Mouse (Mus musculus) C2C12 (cell line): Measurements from ENCODE around the gene Klk10.

ENCODE experiments used
- CEBPB ChIP-seq: IDR thresholded peaks from one replicate; pipeline ENCODE4 v1.6.1; 2011; ENCODE audit warnings: low read depth, mild to moderate bottlenecking, control low read depth, moderate library complexity
- CTCF ChIP-seq: IDR thresholded peaks from one replicate; pipeline ENCODE4 v1.5.1; 2011; ENCODE audit not compliant: control insufficient read depth, insufficient read depth, insufficient read length
- FOSL1 ChIP-seq: IDR thresholded peaks from one replicate; pipeline ENCODE4 v1.8.0; 2011; ENCODE audit warnings: mild to moderate bottlenecking, low read length; ENCODE audit not compliant: poor library complexity, insufficient read depth, severe bottlenecking
- MAX ChIP-seq: IDR thresholded peaks from one replicate; pipeline ENCODE4 v1.6.1; 2011; ENCODE audit warnings: mild to moderate bottlenecking, control low read depth
- MYOD1 ChIP-seq: IDR thresholded peaks from one replicate; pipeline ENCODE4 v1.6.1; 2011; ENCODE audit warnings: low read depth; ENCODE audit not compliant: control insufficient read depth, insufficient read length
- MYOG ChIP-seq: IDR thresholded peaks from one replicate; pipeline ENCODE4 v1.6.1; 2011; ENCODE audit not compliant: control insufficient read depth, insufficient read length; ENCODE audit errors: extremely low read depth
- USF1 ChIP-seq: IDR thresholded peaks from one replicate; pipeline ENCODE4 v1.6.1; 2011; ENCODE audit warnings: low read depth, mild to moderate bottlenecking, control low read depth, moderate library complexity

DNA sequence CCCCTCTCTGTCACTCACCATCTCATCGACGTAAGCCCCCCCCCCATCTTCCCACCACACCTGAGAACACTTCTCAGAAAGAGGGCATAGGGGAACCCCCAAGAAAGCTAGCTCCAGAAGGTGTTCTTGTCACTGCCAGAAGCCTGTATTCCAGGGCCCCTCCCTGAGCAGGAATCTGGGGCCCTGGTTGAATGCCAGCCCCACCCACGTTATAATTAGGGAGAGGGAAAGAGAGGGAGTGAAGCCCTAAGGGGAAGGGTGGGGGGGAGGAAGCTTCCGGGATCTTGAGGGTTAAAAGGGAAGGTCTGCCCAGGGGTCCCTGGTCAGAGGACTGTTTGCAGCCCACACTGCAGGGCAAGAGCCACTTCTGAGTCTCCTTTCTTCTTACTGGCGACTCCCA, at the start of gene Klk10:
- no peak for TF ChIP-seq CTCF
- no peak for TF ChIP-seq MAX
- TF ChIP-seq USF1 = no peak
- no peak for TF ChIP-seq CEBPB
- no peak for TF ChIP-seq MYOG
- TF ChIP-seq MYOD1 = no peak
- no peak for TF ChIP-seq FOSL1
